Mouse (Mus musculus): Measurements from ENCODE around the gene Stk24. TPM values are rescaled to one million over a fixed set of nuclear protein-coding genes. Genes with fewer than 3 reads are reported as not detected.
A peak's percentile ranks its signal among the peaks of the same experiment; 100 is the strongest.

Stk24 gene
- polyA plus RNA-seq, 1 experiment from 2014 or later: 21.2 TPM

GRCm38 (mm10) chr14:121378243-121379115, 1.3 kb downstream of the Stk24 start:
- Histone ChIP-seq H3K36me3 (no peaks in the 10 kb centered on the region), H3K9ac (replicated peaks) (peak overlapping the region; percentile 94), H3K27me3 (no peaks in the 10 kb centered on the region; the same call in 1 of the 2 replicates), H3K4me1 (replicated peaks) (peaks cover 31% of the 10 kb centered on the region), H3K4me2 (replicated peaks) (peak overlapping the region; percentile 91), H3K27ac (peak overlapping the region; percentile 88), H3K4me3 (replicated peaks) (peak overlapping the region; percentile 93), H3K9me3 (no peaks in the 10 kb centered on the region)
- ATAC-seq: peak; percentile 80
- WGBS: under 1% methylated on average over 79 of the region's 83 CpGs

- no peak for ATAC-seq
- 74% methylated on average over 6 of the region's 6 CpGs for WGBS
- Histone ChIP-seq H3K4me2 (replicated peaks) (no peak overlapping the region), H3K27ac (no peak overlapping the region), H3K27me3 (no peaks in the 10 kb centered on the region; the same call in 1 of the 2 replicates), H3K9me3 (no peaks in the 10 kb centered on the region), H3K4me3 (replicated peaks) (no peak overlapping the region), H3K4me1 (replicated peaks) (peaks cover 27% of the 10 kb centered on the region), H3K36me3 (0 out of 2 replicates have a peak, but pooled peaks cover 5% of the 10 kb centered on the region), H3K9ac (replicated peaks) (no peak overlapping the region)
Observed at GRCm38 (mm10) chr14:121376566-121376965, 3.2 kb downstream of the Stk24 start.

GRCm38 (mm10) chr14:121373901-121374300, 5.9 kb downstream of the Stk24 start:
- H3K4me2 ChIP-seq (replicated peaks): no peak overlapping the region
- no peak overlapping the region for H3K9ac ChIP-seq (replicated peaks)
- no peak overlapping the region for H3K27ac ChIP-seq
- H3K4me1 ChIP-seq (replicated peaks): peaks cover 30% of the 10 kb centered on the region
- H3K4me3 ChIP-seq (replicated peaks): no peak overlapping the region
- 0 out of 2 replicates have a peak, but pooled peaks cover 5% of the 10 kb centered on the region for H3K36me3 ChIP-seq
- H3K9me3 ChIP-seq: no peaks in the 10 kb centered on the region
- WGBS: 83% methylated on average over 4 of the region's 4 CpGs
- no peak for ATAC-seq
- no peaks in the 10 kb centered on the region for H3K27me3 ChIP-seq

GRCm38 (mm10) chr14:121373020-121373419, 6.8 kb downstream of the Stk24 start:
- H3K36me3 ChIP-seq: 0 out of 2 replicates have a peak, but pooled peaks cover 5% of the 10 kb centered on the region
- no peaks in the 10 kb centered on the region for H3K9me3 ChIP-seq
- H3K27ac ChIP-seq: no peak overlapping the region
- H3K4me2 ChIP-seq (replicated peaks): no peak overlapping the region
- 92% methylated on average over 9 of the region's 9 CpGs for WGBS
- peaks cover 33% of the 10 kb centered on the region for H3K4me1 ChIP-seq (replicated peaks)
- H3K4me3 ChIP-seq (replicated peaks): no peak overlapping the region
- H3K9ac ChIP-seq (replicated peaks): no peak overlapping the region
- ATAC-seq: no peak
- no peaks in the 10 kb centered on the region for H3K27me3 ChIP-seq

GRCm38 (mm10) chr14:121371911-121372820, 7.6 kb downstream of the Stk24 start:
- H3K4me2 ChIP-seq (replicated peaks): no peak overlapping the region
- H3K9me3 ChIP-seq: no peaks in the 10 kb centered on the region
- 0 out of 2 replicates have a peak, but pooled peaks cover 5% of the 10 kb centered on the region for H3K36me3 ChIP-seq
- H3K4me3 ChIP-seq (replicated peaks): no peak overlapping the region
- H3K27ac ChIP-seq: no peak overlapping the region
- H3K9ac ChIP-seq (replicated peaks): no peak overlapping the region
- WGBS: 86% methylated on average over 5 of the region's 5 CpGs
- no peak for ATAC-seq
- H3K27me3 ChIP-seq: no peaks in the 10 kb centered on the region
- H3K4me1 ChIP-seq (replicated peaks): peaks cover 25% of the 10 kb centered on the region

GRCm38 (mm10) chr14:121369385-121369784, 10.4 kb downstream of the Stk24 start:
- Histone ChIP-seq H3K27ac (no peak overlapping the region), H3K4me1 (replicated peaks) (peaks cover 36% of the 10 kb centered on the region), H3K4me2 (replicated peaks) (no peak overlapping the region), H3K36me3 (0 out of 2 replicates have a peak, but pooled peaks cover 5% of the 10 kb centered on the region), H3K9ac (replicated peaks) (no peak overlapping the region), H3K4me3 (replicated peaks) (no peak overlapping the region), H3K9me3 (no peaks in the 10 kb centered on the region), H3K27me3 (no peaks in the 10 kb centered on the region)
- 67% methylated on average over 5 of the region's 5 CpGs for WGBS
- ATAC-seq: no peak

GRCm38 (mm10) chr14:121368108-121368705, 11.6 kb downstream of the Stk24 start:
- H3K27me3 ChIP-seq: no peaks in the 10 kb centered on the region
- H3K4me2 ChIP-seq (replicated peaks): no peak overlapping the region
- WGBS: 65% methylated on average over 4 of the region's 4 CpGs
- no peak for ATAC-seq
- peaks cover 35% of the 10 kb centered on the region for H3K4me1 ChIP-seq (replicated peaks)
- H3K9me3 ChIP-seq: no peaks in the 10 kb centered on the region
- no peak overlapping the region for H3K9ac ChIP-seq (replicated peaks)
- H3K4me3 ChIP-seq (replicated peaks): no peak overlapping the region
- peaks cover 5% of the 10 kb centered on the region; the same call in 1 of the 2 replicates for H3K36me3 ChIP-seq
- H3K27ac ChIP-seq: no peak overlapping the region; the same call in 1 of the 2 replicates

- Histone ChIP-seq H3K27ac (no peak overlapping the region), H3K36me3 (peaks cover 6% of the 10 kb centered on the region; the same call in 1 of the 2 replicates), H3K9ac (replicated peaks) (no peak overlapping the region), H3K4me3 (replicated peaks) (no peak overlapping the region), H3K4me2 (replicated peaks) (no peak overlapping the region), H3K27me3 (no peaks in the 10 kb centered on the region), H3K4me1 (replicated peaks) (peaks cover 38% of the 10 kb centered on the region), H3K9me3 (no peaks in the 10 kb centered on the region)
- WGBS: 77% methylated on average over 17 of the region's 17 CpGs
- ATAC-seq: no peak
Observed at GRCm38 (mm10) chr14:121365991-121366728, 13.7 kb downstream of the Stk24 start.

GRCm38 (mm10) chr14:121365390-121365789, 14.4 kb downstream of the Stk24 start:
- Histone ChIP-seq H3K27me3 (no peaks in the 10 kb centered on the region), H3K4me2 (replicated peaks) (no peak overlapping the region), H3K36me3 (peaks cover 6% of the 10 kb centered on the region; the same call in 1 of the 2 replicates), H3K9ac (replicated peaks) (no peak overlapping the region), H3K27ac (no peak overlapping the region), H3K9me3 (no peaks in the 10 kb centered on the region), H3K4me1 (replicated peaks) (peaks cover 40% of the 10 kb centered on the region), H3K4me3 (replicated peaks) (no peak overlapping the region)
- ATAC-seq: no peak
- 91% methylated on average over 7 of the region's 7 CpGs for WGBS

GRCm38 (mm10) chr14:121364282-121364681, 15.5 kb downstream of the Stk24 start:
- H3K27ac ChIP-seq: no peak overlapping the region

More at GRCm38 (mm10) chr14:121364282-121364681, 15.5 kb downstream of the Stk24 start:
- Histone ChIP-seq H3K27me3 (no peaks in the 10 kb centered on the region), H3K4me2 (replicated peaks) (no peak overlapping the region), H3K9ac (replicated peaks) (no peak overlapping the region), H3K9me3 (no peaks in the 10 kb centered on the region), H3K4me1 (replicated peaks) (peaks cover 41% of the 10 kb centered on the region), H3K36me3 (peaks cover 6% of the 10 kb centered on the region; the same call in 1 of the 2 replicates), H3K4me3 (replicated peaks) (no peak overlapping the region)
- WGBS: 98% methylated on average over 7 of the region's 7 CpGs
- no peak for ATAC-seq
